8 mouse cellular contexts compared by ENCODE assay signal in genomic region chr2:154657486-154658237, GRCm38 (mm10). TPM values are rescaled to one million over a fixed set of nuclear protein-coding genes. Genes with fewer than 3 reads are reported as not detected.
A peak's percentile ranks its signal among the peaks of the same experiment; 100 is the strongest.
DNase-seq lines count a peak whose midpoint lies in the region; ATAC-seq and TF ChIP-seq lines count a peak whose summit lies in the region.

No protein-coding gene starts in this region.

- no peak for TF ChIP-seq CTCF in layer of hippocampus, adult 2 months (conservative IDR thresholded peaks at IDR 0.05)
- TF ChIP-seq CTCF in heart, postnatal 0 days (IDR thresholded peaks at IDR 0.05; ENCODE audit: low read depth) = no peak
- TF ChIP-seq CTCF in stomach, postnatal 0 days (IDR thresholded peaks at IDR 0.05; ENCODE audit: low read depth) = no peak

- peaks cover 30% of the 10 kb centered on the region for H3K36me3 ChIP-seq in embryonic facial prominence, embryonic 10.5 days (replicated peaks)
- peaks cover 14% of the 10 kb centered on the region; the same call in 1 of the 2 replicates for H3K36me3 ChIP-seq in heart, postnatal 0 days (replicated peaks; ENCODE audit: control insufficient read depth, insufficient read depth, low read length)
- no peaks in the 10 kb centered on the region for H3K36me3 ChIP-seq in stomach, postnatal 0 days (ENCODE audit: control insufficient read depth, insufficient read depth, low read length)

- no peaks in the 10 kb centered on the region for H3K9me3 ChIP-seq in embryonic facial prominence, embryonic 10.5 days
- H3K9me3 ChIP-seq in heart, postnatal 0 days (replicated peaks; ENCODE audit: control insufficient read depth, low read length) = no peaks in the 10 kb centered on the region
- no peaks in the 10 kb centered on the region for H3K9me3 ChIP-seq in stomach, postnatal 0 days (ENCODE audit: control insufficient read depth, low read length)

- TF ChIP-seq EP300 in heart, postnatal 0 days (IDR thresholded peaks at IDR 0.05; ENCODE audit: low read depth) = no peak
- no peak for TF ChIP-seq EP300 in stomach, postnatal 0 days (optimal IDR thresholded peaks at IDR 0.05)

- H3K4me1 ChIP-seq in embryonic facial prominence, embryonic 10.5 days = peaks cover 23% of the 10 kb centered on the region
- peaks cover 19% of the 10 kb centered on the region for H3K4me1 ChIP-seq in heart, postnatal 0 days (ENCODE audit: control insufficient read depth, insufficient read depth)
- H3K4me1 ChIP-seq in stomach, postnatal 0 days (replicated peaks; ENCODE audit: control insufficient read depth, insufficient read depth) = peaks cover 6% of the 10 kb centered on the region; the same call in 1 of the 2 replicates

- peak overlapping the region; percentile 94 for H3K4me2 ChIP-seq in heart, postnatal 0 days (ENCODE audit: low read depth, low read length)
- peak overlapping the region; percentile 60 for H3K4me2 ChIP-seq in stomach, postnatal 0 days (replicated peaks; ENCODE audit: low read depth)

- no peak for DNase-seq in layer of hippocampus, adult 2 months (ENCODE audit: low spot score in 2 of 2)
- DNase-seq in layer of hippocampus, postnatal 25 days (ENCODE audit: extremely low spot score in 1 of 2, low spot score in 1 of 2) = no peak
- DNase-seq in embryonic facial prominence, embryonic 10.5 days (ENCODE audit: low spot score) = peak; percentile 19
- peak; percentile 80 for DNase-seq in heart, postnatal 0 days (ENCODE audit: low spot score)
- DNase-seq in large intestine, adult 2 months (ENCODE audit: low read depth, low spot score) = peak; percentile 85
- DNase-seq in mesoderm, embryonic 11.5 days (ENCODE audit: low read depth, low spot score) = peak; percentile 22
- peak; percentile 72 for DNase-seq in stomach, postnatal 0 days (ENCODE audit: low spot score)
- no peak for DNase-seq in right cerebral cortex, adult 2 months (ENCODE audit: low spot score in 2 of 2)

- ATAC-seq in heart, postnatal 0 days (ENCODE audit: insufficient read depth, low read depth) = peak; percentile 5; the same call in 1 of the 2 replicates
- ATAC-seq in stomach, postnatal 0 days (ENCODE audit: low FRiP score, low TSS enrichment) = peak; percentile 79

- H3K27ac ChIP-seq in layer of hippocampus, adult 2 months = peak overlapping the region; percentile 95
- H3K27ac ChIP-seq in embryonic facial prominence, embryonic 10.5 days (replicated peaks) = peak overlapping the region; percentile 93
- peak overlapping the region; percentile 94 for H3K27ac ChIP-seq in heart, postnatal 0 days (ENCODE audit: low read depth)
- H3K27ac ChIP-seq in stomach, postnatal 0 days (replicated peaks) = peak overlapping the region; percentile 99

- 20% methylated on average over 12 of the region's 12 CpGs for WGBS in embryonic facial prominence, embryonic 10.5 days
- 2% methylated on average over 12 of the region's 12 CpGs for WGBS in heart, postnatal 0 days
- under 1% methylated on average over 12 of the region's 12 CpGs for WGBS in large intestine, adult 2 months
- WGBS in stomach, postnatal 0 days = 2% methylated on average over 12 of the region's 12 CpGs

- H3K9ac ChIP-seq in heart, postnatal 0 days (replicated peaks; ENCODE audit: low read depth, low read length) = peak overlapping the region; percentile 95
- H3K9ac ChIP-seq in stomach, postnatal 0 days (ENCODE audit: low read length) = peak overlapping the region; percentile 98

- peak overlapping the region; percentile 94 for H3K4me3 ChIP-seq in layer of hippocampus, adult 2 months
- H3K4me3 ChIP-seq in embryonic facial prominence, embryonic 10.5 days = peak overlapping the region; percentile 95
- peak overlapping the region; percentile 93 for H3K4me3 ChIP-seq in heart, postnatal 0 days (ENCODE audit: low read depth, low read length)
- H3K4me3 ChIP-seq in stomach, postnatal 0 days (ENCODE audit: low read depth, low read length) = peak overlapping the region; percentile 88

- H3K27me3 ChIP-seq in embryonic facial prominence, embryonic 10.5 days (replicated peaks; ENCODE audit: low read depth, poor library complexity, severe bottlenecking) = no peaks in the 10 kb centered on the region
- H3K27me3 ChIP-seq in heart, postnatal 0 days (ENCODE audit: control insufficient read depth, insufficient read depth, low read length) = no peaks in the 10 kb centered on the region
- no peaks in the 10 kb centered on the region for H3K27me3 ChIP-seq in stomach, postnatal 0 days (ENCODE audit: control insufficient read depth, insufficient read depth, low read length)

RNA-seq across cellular contexts. Expression of gene Chmp4b, which starts 6.2 kb away (rescaled TPM):
- total RNA-seq in layer of hippocampus, adult 2 months (2021) = 100 to 1,000 TPM; 206 to 215 TPM
- 100 to 1,000 TPM; 206 to 232 TPM for total RNA-seq in layer of hippocampus, postnatal 25 days (2021)
- 12.8 and 14.7 TPM in 2 replicates for polyA plus RNA-seq in embryonic facial prominence, embryonic 10.5 days (2016; fragmentation: Nextera tagmentation; extraction: Ambion mirVana)
- total RNA-seq in heart, postnatal 0 days (2014; rRNA removed; ENCODE audit: low replicate concordance) = 75.6 and 80.7 TPM in 2 replicates
- 20.1 and 23.5 TPM in 2 replicates for polyA plus RNA-seq in heart, postnatal 0 days (2015; fragmentation: Nextera tagmentation; extraction: Ambion mirVana)
- polyA plus RNA-seq in large intestine, adult 2 months (2012; rRNA removed) = 187 and 196 TPM in 2 replicates
- 37.3 and 42.7 TPM in 2 replicates for polyA plus RNA-seq in stomach, postnatal 0 days (2015; fragmentation: Nextera tagmentation; extraction: Ambion mirVana)

RNA-seq across cellular contexts. Expression of gene 4930519P11Rik, which starts 44.4 kb away (rescaled TPM):
- total RNA-seq in layer of hippocampus, adult 2 months (2021) = not detected
- total RNA-seq in layer of hippocampus, postnatal 25 days (2021) = not detected
- not detected in 2 replicates for polyA plus RNA-seq in embryonic facial prominence, embryonic 10.5 days (2016; fragmentation: Nextera tagmentation; extraction: Ambion mirVana)
- total RNA-seq in heart, postnatal 0 days (2014; rRNA removed; ENCODE audit: low replicate concordance) = not detected in 2 replicates
- not detected in 2 replicates for polyA plus RNA-seq in heart, postnatal 0 days (2015; fragmentation: Nextera tagmentation; extraction: Ambion mirVana)
- 0.73 TPM in 1 of 2 replicates, not detected in the other for polyA plus RNA-seq in large intestine, adult 2 months (2012; rRNA removed)
- polyA plus RNA-seq in stomach, postnatal 0 days (2015; fragmentation: Nextera tagmentation; extraction: Ambion mirVana) = 0.22 and 0.28 TPM in 2 replicates

RNA-seq across cellular contexts. Expression of gene Zfp341, which starts 44.6 kb away (rescaled TPM):
- total RNA-seq in layer of hippocampus, adult 2 months (2021) = 10 to 100 TPM in 1 of 2 experiments, 1 to 10 TPM in 1; 9.1 to 10.8 TPM
- 10 to 100 TPM; 10.1 to 10.6 TPM for total RNA-seq in layer of hippocampus, postnatal 25 days (2021)
- polyA plus RNA-seq in embryonic facial prominence, embryonic 10.5 days (2016; fragmentation: Nextera tagmentation; extraction: Ambion mirVana) = 1.1 TPM in 2 replicates
- total RNA-seq in heart, postnatal 0 days (2014; rRNA removed; ENCODE audit: low replicate concordance) = 1.1 and 4.4 TPM in 2 replicates
- polyA plus RNA-seq in heart, postnatal 0 days (2015; fragmentation: Nextera tagmentation; extraction: Ambion mirVana) = 0.40 and 0.54 TPM in 2 replicates
- polyA plus RNA-seq in large intestine, adult 2 months (2012; rRNA removed) = 3.2 and 4.4 TPM in 2 replicates
- polyA plus RNA-seq in stomach, postnatal 0 days (2015; fragmentation: Nextera tagmentation; extraction: Ambion mirVana) = 0.27 and 0.45 TPM in 2 replicates

RNA-seq across cellular contexts. Expression of gene Pxmp4, which starts 54.2 kb away (rescaled TPM):
- total RNA-seq in layer of hippocampus, adult 2 months (2021) = 10 to 100 TPM; 10.7 to 13.7 TPM
- 10 to 100 TPM; 11.4 to 13.2 TPM for total RNA-seq in layer of hippocampus, postnatal 25 days (2021)
- polyA plus RNA-seq in embryonic facial prominence, embryonic 10.5 days (2016; fragmentation: Nextera tagmentation; extraction: Ambion mirVana) = 11.6 and 13.8 TPM in 2 replicates
- total RNA-seq in heart, postnatal 0 days (2014; rRNA removed; ENCODE audit: low replicate concordance) = 29.4 and 97.5 TPM in 2 replicates
- 40.0 and 42.7 TPM in 2 replicates for polyA plus RNA-seq in heart, postnatal 0 days (2015; fragmentation: Nextera tagmentation; extraction: Ambion mirVana)
- polyA plus RNA-seq in large intestine, adult 2 months (2012; rRNA removed) = 22.7 and 26.2 TPM in 2 replicates
- 49.7 and 52.8 TPM in 2 replicates for polyA plus RNA-seq in stomach, postnatal 0 days (2015; fragmentation: Nextera tagmentation; extraction: Ambion mirVana)

Comparison
In these comparisons a context has a peak if more than half of its experiments do, and no peak if none do; other contexts are left out.
1. DNase-seq: peak in embryonic facial prominence, embryonic 10.5 days (single experiment), heart, postnatal 0 days (single experiment), large intestine, adult 2 months (single experiment), mesoderm, embryonic 11.5 days (single experiment) and stomach, postnatal 0 days (single experiment); none in layer of hippocampus, adult 2 months (0 of 2), layer of hippocampus, postnatal 25 days (0 of 2) and right cerebral cortex, adult 2 months (0 of 2).
2. Peak in every context shown above with its lines, with median percentiles within 50 percentile points of each other: H3K27ac ChIP-seq and H3K4me3 ChIP-seq.